Mouse (Mus musculus) MEL (cell line): ENCODE measurements around the gene Cntfr.

Experiments
- NRF1 ChIP-seq: IDR thresholded peaks from 2 replicates; pipeline ENCODE4 v1.6.1; 2014; ENCODE audit warnings: low read depth, mild to moderate bottlenecking, inconsistent platforms, low read length, improper control_type of control experiment, moderate library complexity; ENCODE audit not compliant: poor library complexity, insufficient read depth, severe bottlenecking
- POLR2AphosphoS2 ChIP-seq: IDR thresholded peaks from 2 replicates; pipeline ENCODE4 v1.6.1; 2011; ENCODE audit warnings: low read length, improper control_type of control experiment
- RCOR1 ChIP-seq: IDR thresholded peaks from 2 replicates; pipeline ENCODE4 v1.6.1; 2012; ENCODE audit warnings: low read depth, mild to moderate bottlenecking, inconsistent platforms, low read length, improper control_type of control experiment

GRCm38 (mm10) chr4:41658566-41659384, 38.1 kb downstream of the Cntfr start:
- TF ChIP-seq NRF1 (no peak), POLR2AphosphoS2 (no peak), RCOR1 (no peak)
